12 mouse cellular contexts compared by ENCODE assay signal in the genomic region with DNA sequence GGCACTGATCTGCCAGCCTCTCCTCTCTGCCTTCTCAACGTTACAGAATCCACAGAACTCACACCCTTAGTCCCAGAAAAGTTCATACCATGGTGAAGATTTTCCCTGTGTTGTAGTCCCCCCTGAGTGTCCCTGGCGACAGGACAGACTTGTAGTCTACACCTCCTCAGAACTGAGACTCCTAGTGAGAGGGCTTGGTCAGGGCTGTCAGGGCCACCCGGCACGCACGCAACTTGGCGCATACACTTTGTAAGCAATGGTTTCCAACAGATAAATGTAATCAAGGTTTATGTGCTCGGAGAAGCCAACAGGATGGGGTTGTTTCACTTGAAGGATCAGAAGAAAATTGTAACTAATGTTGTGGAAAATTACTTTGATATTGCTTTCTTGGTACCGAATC.
"Had no signal": no experiment of that assay in that cellular context is flagged by ENCODE, and none has a peak within 500 bp of the region (broad histone marks: within the 10 kb centered on the region; RNA-seq: fewer than 3 reads in every experiment).

No protein-coding gene starts in this region.

- H3K27ac ChIP-seq: left cerebral cortex, adult 2 months; liver, embryonic 13.5 days; midbrain, embryonic 10.5 days; midbrain, embryonic 13.5 days had no signal

- H3K9me3 ChIP-seq: liver, embryonic 13.5 days; midbrain, embryonic 10.5 days; midbrain, embryonic 13.5 days had no signal

- H3K4me2 ChIP-seq: liver, embryonic 13.5 days; midbrain, embryonic 13.5 days had no signal

- DNase-seq: kidney, adult 8-10 months; kidney, postnatal 36 days; layer of hippocampus, postnatal 36 days; liver, embryonic 13.5 days; thymus, adult 18-20 months; thymus, postnatal 36 days had no signal

- ATAC-seq: intestine, postnatal 0 days had no signal

- H3K9ac ChIP-seq: liver, embryonic 13.5 days; midbrain, embryonic 13.5 days had no signal

- H3K4me3 ChIP-seq: left cerebral cortex, adult 2 months; liver, embryonic 13.5 days; megakaryocyte, embryonic 14.5 days; midbrain, embryonic 10.5 days; midbrain, embryonic 13.5 days; myocyte had no signal

- H3K4me1 ChIP-seq: liver, embryonic 13.5 days; megakaryocyte, embryonic 14.5 days had no signal

- H3K36me3 ChIP-seq: liver, embryonic 13.5 days; midbrain, embryonic 10.5 days; midbrain, embryonic 13.5 days had no signal

- H3K27me3 ChIP-seq: liver, embryonic 13.5 days; megakaryocyte, embryonic 14.5 days; midbrain, embryonic 13.5 days had no signal
